Mouse (Mus musculus): Measurements from ENCODE around the gene Rab20.

- TF ChIP-seq CTCF (IDR thresholded peaks at IDR 0.05) (no peak), POLR2A (IDR thresholded peaks at IDR 0.05; ENCODE audit: insufficient read depth, low read depth, low read length) (no peak), EP300 (IDR thresholded peaks at IDR 0.05; ENCODE audit: insufficient read depth, low read depth, low read length) (no peak)
Measured at GRCm38 (mm10) chr8:11463541-11463888, 15.0 kb downstream of the Rab20 start.
